Mouse (Mus musculus) thymus, postnatal 0 days (tissue): Measurements from ENCODE around the gene Trim8. TPM values are rescaled to one million over a fixed set of nuclear protein-coding genes. Genes with fewer than 3 reads are reported as not detected.

Source experiments
- DNase-seq: peaks from one replicate; pipeline ENCODE4 v3.0.0-alpha.2; 2015; ENCODE audit warnings: low spot score
- polyA plus RNA-seq: library from polyadenylated mRNA; unstranded; fragments of >200 nt; fragmentation: Nextera tagmentation; extraction: Ambion mirVana; gene quantifications from 2 replicates; pipeline ENCODE4 v1.2.1, GENCODE M21; 2015

Gene Trim8
- polyA plus RNA-seq, 1 experiment from 2014 or later = 23.6 TPM

GRCm38 (mm10) chr19:46504085-46504552, 2.6 kb downstream of the Trim8 start:
- no peak for DNase-seq

GRCm38 (mm10) chr19:46504822-46505417, 3.4 kb downstream of the Trim8 start:
- no peak for DNase-seq

DNA sequence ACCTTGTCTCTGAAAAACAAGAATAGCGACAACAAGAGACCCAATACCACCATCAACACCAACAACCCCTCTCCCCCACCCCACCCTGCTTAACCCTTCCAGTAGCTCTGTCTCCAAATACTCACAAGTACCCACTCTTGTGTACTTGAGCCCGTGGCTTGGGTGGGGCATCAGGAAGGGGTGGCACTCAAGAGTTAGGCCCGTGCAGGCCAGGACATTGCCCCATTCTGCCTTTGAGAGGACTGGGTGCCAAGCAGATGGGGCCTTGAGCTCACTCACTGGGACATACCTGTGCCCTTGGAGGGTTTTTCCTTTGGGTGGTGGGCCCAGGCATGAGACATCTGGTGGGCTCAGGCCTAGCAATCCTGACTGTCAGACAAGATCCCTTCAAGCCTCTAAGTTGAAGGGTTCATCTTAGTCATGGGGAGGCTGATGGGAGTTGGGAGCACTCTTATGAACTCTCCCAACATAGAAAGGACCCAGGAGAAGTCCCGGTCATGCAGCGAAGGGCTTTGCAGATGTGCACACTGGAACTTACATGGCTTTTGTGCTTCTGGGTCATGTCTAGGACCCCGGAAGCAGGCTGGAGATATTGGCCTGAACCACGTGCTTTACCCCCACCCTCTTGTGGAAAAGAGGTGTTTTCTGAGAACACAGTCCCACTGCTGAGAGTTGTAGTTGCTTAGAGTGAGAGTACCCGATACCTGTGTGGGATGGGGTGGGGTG, 4.3 kb downstream of the Trim8 start:
- DNase-seq = no peak

DNA sequence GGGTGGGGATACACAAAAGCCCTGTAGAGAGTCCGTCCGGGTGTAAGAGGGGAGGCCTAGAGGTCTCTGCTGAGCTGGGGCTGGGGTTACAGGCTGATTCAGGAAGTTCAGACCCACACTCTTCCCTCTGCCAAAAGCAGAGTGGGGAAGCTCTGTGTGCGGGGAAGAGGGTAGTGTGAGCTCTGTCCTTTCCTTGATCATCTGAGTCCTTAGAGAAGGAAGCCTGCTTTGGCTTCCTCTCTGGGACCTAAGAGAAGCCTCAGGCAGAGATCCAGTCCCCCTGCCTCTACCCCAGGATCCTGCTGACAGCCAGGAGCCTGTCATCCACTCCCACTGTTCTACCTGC, 4.8 kb downstream of the Trim8 start:
- DNase-seq = no peak

- no peak for DNase-seq
These were observed 5.7 kb downstream of the Trim8 start for GRCm38 (mm10) chr19:46507181-46507581.

DNA sequence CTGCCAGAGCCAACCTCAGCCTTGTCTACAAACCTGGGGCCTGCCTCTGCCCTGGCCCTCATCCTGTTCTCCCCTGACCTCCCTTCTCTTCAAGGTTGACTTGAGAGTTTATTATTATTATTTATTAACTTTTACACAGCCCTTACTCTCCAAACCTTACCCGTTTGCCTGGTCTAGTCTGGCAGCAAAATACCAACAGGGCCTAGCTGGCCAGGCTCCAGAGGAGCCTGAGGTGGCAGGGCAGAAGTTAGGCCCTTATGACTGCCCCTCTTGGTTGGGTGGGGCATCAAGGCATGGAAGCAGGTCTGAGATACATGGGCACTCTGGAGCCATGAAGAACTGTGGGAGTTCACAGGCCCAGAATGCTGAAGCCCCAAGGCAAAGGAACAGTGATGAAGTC, 6.3 kb downstream of the Trim8 start:
- DNase-seq = no peak

DNA sequence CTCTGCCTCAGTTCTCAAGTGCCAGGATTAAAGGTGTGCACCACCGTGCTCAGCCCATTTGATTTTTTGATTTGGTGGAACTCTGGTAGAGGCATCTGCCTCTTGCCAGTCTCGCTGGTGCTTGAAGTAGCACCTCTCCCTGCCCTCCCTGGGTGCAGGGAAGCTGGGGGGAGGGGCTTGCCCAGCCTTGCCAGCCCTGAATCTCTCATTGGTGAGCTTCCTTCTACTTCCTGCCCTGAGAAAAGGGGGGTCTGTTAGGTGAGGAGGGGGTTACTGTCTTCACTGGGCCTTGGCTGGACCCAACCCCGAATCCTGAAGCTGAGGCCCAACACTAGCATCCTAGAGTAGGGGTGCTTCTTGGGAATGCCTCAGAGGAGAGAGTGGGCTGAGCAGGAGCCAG, 7.2 kb downstream of the Trim8 start:
- no peak for DNase-seq

DNA sequence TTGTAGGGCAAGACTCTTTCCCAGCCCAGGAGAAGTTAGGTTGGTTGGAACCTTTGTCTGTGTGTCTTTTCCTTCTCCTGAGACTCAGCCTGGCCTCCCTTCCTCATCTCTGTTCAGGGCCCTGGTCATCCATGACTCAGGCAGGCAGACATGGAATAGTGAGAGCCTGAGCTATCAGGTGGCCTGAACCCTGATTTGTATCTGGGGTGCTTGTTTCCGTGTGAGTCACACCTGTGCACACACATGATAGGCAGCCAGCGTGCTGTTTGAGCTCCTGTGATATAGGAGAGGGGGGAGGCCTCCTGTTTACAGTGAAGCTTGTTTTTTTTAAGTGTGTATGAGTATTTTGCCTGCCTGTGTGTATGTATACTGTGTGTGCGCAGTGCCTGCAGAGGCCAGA, 7.7 kb downstream of the Trim8 start:
- DNase-seq = peak; percentile 34

GRCm38 (mm10) chr19:46509736-46510135, 8.2 kb downstream of the Trim8 start:
- no peak for DNase-seq

DNA sequence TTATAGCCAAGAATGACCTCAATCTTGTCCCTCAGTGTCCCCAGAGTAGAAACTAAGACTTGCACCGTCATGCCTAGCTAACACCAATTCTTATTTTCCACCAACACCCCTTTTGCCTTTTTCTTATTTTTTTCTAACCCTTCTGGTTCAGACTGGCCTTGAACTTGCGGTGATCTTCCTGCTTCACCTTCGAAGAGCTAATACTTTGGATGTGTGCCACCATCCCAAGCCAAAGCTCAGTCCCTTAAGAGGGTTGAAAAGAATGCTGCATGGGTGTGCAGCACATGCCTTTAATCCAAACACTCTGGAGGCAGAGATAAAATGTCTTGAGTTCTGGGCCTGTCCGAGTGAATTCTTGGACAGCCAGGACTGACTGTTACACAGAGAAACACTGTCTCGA, 8.9 kb downstream of the Trim8 start:
- no peak for DNase-seq

DNA sequence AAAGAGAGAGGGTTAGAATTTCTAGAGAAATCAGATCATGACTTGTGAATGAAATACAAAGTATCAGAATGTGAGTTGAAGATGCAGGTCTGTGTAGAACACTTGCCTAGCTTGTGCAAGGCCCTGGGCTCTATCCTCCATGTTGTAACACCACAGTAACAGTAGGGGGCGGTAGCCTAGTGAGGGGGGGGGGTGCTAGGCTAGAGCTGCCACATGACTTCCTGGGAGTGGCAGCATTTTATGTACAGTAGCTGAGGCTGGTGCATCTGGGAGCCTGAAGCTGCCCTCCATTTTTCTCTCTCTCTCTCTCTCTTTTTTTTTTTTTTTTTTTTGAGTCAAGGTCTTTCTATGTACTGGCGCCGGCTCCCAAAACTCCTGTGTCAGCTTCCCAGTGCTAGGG, 9.3 kb downstream of the Trim8 start:
- peak; percentile 82 for DNase-seq

DNA sequence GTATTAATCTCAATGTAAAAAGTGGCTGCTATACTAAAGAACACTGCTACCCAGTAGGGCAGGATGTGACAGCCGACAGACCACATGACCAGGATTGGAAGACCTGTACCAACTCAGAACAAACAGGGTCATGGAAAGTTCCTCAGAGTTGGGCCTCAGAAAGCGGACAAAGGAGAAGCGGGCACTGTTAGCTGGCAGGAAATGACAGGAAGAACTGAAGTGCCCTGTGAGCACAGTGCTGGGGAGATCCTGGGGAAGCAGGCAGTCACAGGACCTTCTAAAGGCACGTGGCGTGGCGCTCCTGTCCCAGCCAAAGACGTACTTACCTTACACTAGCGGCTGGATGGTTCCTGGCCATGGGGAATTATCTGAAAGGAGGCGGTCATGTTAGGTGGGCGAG, 9.8 kb downstream of the Trim8 start:
- DNase-seq = peak; percentile 40

DNA sequence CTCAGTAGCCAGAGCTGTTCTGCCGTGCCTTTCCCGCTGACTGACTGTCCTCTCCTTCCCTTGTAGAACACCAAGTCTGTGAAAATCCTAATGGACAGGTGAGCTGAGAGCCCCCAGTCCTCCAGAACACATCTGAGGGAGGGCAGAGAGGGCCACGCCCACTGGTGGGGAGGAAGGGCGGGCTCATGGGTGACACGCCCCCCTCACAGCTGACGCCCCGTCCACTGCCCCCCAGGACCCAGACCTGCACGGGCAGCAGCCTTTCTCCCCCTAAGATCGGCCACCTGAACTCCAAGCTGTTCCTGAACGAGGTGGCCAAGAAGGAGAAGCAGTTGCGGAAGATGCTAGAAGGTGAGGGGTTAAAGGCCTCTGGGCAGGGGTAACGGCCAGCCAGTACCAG, 12.9 kb downstream of the Trim8 start:
- DNase-seq = no peak

GRCm38 (mm10) chr19:46515287-46515821, 13.9 kb downstream of the Trim8 start:
- no peak for DNase-seq

- peak; percentile 57 for DNase-seq
These were observed 15.4 kb downstream of the Trim8 start for GRCm38 (mm10) chr19:46516667-46517528.

GRCm38 (mm10) chr19:46517529-46518351, 16.2 kb downstream of the Trim8 start:
- peak; percentile 49 for DNase-seq

DNA sequence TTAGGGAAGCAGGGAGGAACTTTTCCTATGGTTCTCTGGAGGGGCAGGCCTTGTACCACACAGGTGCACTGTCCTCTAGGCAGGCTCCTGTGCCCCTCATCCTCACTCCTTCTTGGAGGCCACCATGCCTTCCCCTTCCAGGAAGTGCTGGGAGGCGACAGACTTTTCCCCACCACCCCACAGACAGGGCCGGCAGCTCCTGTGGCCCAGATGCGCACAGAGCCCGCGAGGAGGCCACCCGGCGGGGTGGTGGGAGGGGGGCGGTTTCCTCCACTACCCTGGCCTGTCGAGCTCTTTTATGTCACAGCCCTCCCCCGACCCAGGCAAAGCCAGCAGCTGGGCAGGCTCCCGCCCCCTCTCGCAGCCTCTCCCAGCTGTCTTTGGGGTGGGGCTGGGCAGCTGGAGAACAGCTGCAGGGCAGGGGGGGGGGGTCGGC, 16.9 kb downstream of the Trim8 start:
- DNase-seq = peak; percentile 89

DNA sequence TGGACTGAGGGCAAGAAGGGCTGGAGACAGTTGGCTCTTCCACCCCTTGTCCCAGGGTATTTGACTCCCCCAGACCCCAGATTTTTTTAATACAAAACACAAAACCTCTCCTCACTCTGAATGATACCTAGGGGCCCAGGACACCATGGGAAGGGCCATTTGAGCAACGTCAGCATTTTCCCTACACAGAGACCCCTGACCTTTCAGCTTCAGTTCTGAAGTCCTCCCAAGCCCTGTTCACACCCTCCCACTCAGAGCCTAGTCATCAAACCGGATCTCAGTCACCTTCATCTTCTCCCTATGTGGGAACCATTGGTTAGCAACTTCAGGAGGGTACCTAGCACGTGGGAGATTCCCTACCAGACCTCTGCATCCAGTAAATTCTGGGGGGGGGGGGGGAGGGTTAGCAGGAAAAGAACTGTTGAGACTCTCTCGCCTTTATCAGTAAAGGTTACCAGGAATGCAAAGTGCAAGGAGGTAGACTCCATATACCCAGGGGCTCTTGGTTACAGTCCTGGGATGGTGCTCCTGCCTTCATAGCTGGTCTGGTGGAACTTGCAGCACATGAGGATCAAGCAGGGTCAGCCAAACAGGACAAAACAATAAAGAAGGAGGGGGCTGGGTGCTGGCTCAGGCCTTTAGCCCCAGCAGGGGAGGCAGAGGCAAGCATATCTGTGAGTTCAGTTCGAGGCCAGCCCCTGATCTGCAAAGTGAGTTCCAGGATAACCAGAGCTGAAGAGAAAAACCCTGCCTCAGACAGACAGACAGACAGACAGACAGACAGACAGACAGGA, 17.5 kb downstream of the Trim8 start:
- DNase-seq = no peak

GRCm38 (mm10) chr19:46521698-46522097, 20.2 kb downstream of the Trim8 start:
- DNase-seq = no peak

- DNase-seq = no peak
These were observed 21.0 kb downstream of the Trim8 start for GRCm38 (mm10) chr19:46522433-46523044.
